Mouse (Mus musculus) inflammation-experienced regulatory T-cells, adult 6 months (primary cell): ENCODE results near the gene Cx3cr1. TPM values are rescaled to one million over a fixed set of nuclear protein-coding genes. Genes with fewer than 3 reads are reported as not detected.
"Not testable (repeated sequence)": the region's sequence is repeated elsewhere in the genome, so short reads cannot be mapped to it uniquely, and the experiment has no call there.

Experiments
- ATAC-seq: one replicate; pipeline ENCODE4 v1.8.0; 2017
- polyA plus RNA-seq, 3 experiments: library from polyadenylated mRNA; unstranded; fragments of 100-300 nt; shearing (Covaris generic); gene quantifications; one replicate each; pipeline ENCODE4 v1.2.1; 2017

Cx3cr1 gene
- polyA plus RNA-seq, 3 experiments from 2014 or later, result 0.29 to 1.2 (median 0.43) TPM

DNA sequence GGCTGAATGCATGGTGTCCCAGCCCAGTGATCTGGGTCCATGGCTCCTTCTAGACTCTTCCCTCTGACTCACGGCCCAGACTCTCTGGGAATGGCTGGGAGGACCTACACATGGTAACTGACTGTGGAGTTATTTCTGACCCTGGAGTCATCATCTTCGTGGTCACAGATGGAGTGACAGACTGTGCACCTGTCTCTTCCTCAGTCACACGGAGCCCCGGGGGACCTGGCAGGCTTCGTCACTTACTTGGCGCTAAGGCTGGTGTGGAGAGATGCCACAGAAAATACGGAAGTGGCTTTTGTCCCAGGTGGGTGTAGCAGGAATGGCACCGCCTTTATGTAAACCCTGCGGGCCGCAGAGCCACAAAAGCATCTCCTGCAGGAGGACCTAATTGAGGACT, 45.5 kb downstream of the Cx3cr1 start:
- ATAC-seq, result no peak

GRCm38 (mm10) chr9:120023086-120023811, 46.4 kb downstream of the Cx3cr1 start, which contains the start of gene Xirp1:
Xirp1 (minus strand) TSS chr9:120023598.
- ATAC-seq, result no peak

- no peak for ATAC-seq
Measured at GRCm38 (mm10) chr9:120021164-120021563, 48.5 kb downstream of the Cx3cr1 start.

DNA sequence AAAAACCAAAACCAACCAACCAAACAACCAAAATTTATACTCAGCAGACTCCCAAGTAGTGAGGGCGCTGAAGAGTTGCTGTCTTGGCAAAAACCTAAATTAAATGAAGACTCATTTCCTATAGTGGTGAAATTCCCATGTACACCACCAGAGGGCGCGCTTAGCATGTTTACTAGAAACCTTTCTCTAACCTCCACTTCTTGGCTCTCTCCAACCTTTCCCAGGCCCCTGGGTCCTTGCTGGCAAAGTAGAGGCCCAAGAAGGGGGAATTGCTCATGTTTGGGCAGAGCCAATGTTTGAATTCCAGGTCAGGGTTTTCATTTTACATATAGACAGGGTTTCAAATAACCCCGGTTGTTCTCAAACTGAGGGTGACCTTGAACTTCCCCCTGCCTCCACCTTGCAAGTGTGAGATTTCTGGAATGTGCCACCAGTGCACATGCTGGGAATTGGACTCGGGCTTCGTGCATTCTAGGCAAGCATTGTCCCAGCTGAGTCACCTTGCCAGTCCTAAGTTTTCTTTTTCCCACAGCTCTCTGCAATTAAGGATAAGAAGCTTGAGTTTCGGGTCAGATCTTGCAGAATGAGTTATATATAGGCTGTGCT, 49.3 kb downstream of the Cx3cr1 start:
- ATAC-seq, result peak; percentile 46

- ATAC-seq, result no peak
Measured at GRCm38 (mm10) chr9:120016956-120017355, 52.7 kb downstream of the Cx3cr1 start.

- no peak for ATAC-seq
Measured at GRCm38 (mm10) chr9:120014828-120015227, 54.9 kb downstream of the Cx3cr1 start.

GRCm38 (mm10) chr9:120013251-120013820, 56.3 kb downstream of the Cx3cr1 start:
- ATAC-seq, result no peak

DNA sequence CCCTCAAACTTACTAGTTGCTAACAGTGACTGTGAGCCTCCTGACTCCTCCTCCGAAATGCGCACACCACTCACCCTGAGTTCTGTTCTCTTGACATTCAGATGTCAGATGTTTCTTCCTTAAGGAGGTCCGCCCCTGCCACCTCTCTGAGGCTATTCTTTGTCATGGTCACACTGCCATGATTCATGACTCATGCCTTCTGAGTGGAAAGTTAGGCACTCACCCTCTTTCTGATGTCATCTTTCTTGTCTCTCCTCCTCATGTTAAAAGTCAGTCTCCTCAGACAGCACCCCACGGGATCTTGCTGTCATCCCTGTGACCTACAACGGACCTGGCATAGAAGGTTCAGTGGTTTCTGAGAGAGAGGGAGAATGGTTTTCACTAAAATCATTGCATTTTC, 56.9 kb downstream of the Cx3cr1 start:
- ATAC-seq, result no peak

DNA sequence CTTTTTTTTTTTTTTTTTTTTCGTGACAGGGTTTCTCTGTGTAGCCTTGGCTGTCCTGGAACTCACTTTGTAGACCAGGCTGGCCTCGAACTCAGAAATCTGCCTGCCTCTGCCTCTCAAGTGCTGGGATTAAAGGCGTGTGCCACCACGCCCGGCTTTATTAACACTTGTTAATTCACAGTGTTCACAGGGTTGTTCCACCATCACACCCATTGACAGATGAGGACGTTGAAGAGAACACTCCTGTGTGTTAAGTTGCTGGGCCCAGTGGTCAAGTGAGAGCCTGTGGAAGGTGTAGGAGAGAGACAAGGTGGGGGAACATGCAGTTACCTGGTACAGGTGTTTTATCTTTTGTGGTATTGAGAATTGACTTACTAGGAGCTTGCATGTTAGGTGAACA, 57.5 kb downstream of the Cx3cr1 start:
- ATAC-seq, result not testable (repeated sequence)

DNA sequence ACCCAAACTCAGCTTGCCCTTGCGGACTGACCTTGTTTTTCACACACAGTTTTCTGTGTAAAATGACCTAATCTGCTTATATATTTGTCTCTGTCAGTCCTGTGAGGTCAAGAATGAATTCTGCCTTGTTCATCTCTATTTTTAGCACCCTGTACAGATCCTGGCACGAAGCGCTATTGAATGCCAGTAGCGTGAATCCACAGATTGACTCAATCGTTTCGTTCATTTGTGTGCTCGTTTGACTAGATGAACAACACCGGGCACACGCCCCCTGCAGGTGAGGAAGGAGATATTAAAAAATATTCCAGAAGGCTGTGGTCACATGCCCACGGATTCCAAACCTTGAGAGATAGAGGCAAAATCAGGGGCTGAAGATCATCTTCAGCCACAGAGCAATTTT, 58.1 kb downstream of the Cx3cr1 start:
- peak; percentile 42 for ATAC-seq

- ATAC-seq, result peak; percentile 97
Measured at GRCm38 (mm10) chr9:120010781-120011511, 58.7 kb downstream of the Cx3cr1 start.

- no peak for ATAC-seq
Measured at GRCm38 (mm10) chr9:120009871-120010270, 59.8 kb downstream of the Cx3cr1 start.

DNA sequence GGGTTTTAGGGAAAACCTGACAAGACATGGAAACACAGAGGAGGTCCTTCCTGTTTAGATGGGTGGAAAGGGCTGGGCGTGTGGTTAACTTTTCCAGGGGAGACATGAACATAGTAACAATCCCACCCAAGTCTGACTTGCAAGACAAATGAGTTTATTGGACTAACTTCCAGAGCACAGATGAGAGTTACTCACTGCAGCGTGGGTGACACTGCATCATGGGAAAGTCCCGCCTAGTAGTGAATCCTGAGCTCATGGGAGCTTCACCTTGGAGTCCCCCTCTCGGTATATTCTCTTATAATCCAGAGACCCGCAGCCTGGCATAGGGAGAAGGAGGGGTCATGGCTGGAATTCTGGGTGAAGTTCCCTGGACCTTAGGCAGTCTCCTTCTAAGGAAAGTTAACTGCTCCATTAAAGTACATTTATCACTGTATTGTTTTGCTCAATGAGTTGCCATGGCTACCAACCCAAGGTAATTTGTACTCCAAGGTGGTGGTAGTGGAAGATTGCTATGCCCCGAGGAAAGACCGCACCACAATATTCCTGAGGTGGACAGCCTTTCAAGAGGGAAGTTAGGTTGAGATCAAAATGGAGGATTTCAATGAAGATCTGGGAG, 60.3 kb downstream of the Cx3cr1 start:
- ATAC-seq, result no peak

DNA sequence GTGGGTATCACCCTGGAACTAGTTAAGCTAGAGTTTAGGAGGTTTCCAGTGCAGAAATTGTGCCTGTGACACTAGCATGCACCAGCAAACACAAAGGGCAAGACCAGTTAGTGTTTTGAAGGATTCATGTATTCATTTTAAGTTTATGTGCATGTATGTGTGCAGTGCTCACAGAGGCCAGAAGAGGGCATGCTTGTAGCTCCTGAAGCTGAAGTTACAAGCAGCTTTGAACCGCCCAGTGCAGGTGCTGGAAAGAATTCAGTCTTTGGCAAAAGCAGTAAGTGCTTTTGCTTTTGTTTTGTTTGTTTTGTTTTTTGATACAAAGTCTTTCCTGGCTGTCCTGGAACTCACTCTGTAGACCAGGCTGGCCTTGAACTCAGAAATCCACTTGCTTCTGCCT, 61.8 kb downstream of the Cx3cr1 start:
- ATAC-seq, result no peak

DNA sequence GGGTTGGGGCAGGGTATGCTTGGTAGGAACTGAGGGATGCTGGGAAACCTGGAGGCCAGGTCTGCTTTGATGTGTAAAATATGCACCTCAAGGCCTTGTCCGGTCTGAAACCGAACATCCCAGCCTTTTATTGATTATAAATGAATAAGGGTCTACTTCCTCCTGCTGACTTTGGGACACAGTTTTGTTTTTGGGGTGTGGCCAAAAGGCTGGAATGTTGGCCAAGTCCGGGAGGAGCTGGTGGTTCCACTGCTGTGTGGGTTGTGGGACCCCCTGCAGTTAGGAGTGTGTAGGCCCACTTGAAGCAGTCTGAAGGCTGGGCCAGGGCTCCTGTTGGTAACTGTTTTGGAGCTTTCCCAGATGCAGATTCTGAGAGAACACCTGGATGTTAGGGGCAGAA, 63.7 kb downstream of the Cx3cr1 start:
- ATAC-seq, result no peak

DNA sequence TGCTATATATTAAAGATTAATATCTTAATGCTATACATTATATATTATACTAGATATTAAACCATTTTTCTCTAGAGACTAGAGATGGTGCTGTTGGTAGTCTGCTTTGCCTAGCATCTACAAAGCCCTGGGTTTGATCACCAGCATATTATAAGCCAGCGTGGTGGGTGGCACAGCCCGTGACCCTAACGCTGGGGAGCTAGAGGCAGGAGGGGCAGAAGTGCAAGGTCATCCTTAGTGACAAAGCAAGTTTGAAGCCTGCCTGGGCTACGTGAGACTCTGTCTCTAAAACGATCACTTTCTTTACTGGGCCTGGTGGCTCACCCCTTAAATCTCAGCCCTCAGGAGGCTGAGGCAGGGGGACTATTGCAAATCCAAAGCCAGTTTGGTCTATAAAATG, 66.8 kb downstream of the Cx3cr1 start:
- ATAC-seq, result no peak

DNA sequence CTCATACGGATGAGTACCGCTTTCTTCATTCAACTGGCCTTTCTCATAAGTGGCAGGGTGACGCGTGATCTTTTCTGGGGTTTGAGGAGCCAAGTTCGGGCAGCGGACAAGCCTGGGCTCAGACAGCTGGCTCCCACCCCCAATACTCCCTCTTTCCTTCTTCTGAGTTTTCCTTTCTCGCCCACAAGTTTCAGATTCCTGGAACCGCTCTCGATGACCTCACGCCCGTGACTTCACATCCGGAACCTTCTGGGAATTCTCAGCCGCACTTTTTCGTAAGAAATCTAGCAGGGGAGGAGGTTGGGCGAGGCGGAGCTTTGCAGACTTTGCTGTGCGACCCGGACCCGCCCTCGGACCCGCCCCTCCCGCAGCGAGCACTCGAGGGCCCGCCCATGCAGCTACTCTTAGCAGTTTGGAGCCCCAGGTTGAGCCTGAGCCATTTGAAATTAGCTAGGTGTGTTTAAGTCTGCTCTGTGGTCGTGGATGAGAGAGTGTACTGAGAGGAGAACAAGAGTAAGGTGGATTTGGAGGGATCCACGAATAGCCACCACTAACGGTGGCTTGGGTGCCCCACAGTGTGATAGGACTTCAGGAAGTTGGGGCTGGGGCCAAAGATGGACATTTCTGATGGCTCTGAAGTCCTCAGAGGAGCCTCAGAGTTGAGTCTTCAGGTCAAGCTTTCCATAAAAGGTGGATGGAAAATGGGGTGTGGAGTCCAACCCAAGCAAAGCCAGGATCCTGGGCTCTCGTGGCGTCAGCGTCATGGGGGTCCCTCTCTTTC, 67.5 kb downstream of the Cx3cr1 start:
- peak; percentile 90 for ATAC-seq

- no peak for ATAC-seq
Measured at GRCm38 (mm10) chr9:120000761-120001160, 68.9 kb downstream of the Cx3cr1 start.

DNA sequence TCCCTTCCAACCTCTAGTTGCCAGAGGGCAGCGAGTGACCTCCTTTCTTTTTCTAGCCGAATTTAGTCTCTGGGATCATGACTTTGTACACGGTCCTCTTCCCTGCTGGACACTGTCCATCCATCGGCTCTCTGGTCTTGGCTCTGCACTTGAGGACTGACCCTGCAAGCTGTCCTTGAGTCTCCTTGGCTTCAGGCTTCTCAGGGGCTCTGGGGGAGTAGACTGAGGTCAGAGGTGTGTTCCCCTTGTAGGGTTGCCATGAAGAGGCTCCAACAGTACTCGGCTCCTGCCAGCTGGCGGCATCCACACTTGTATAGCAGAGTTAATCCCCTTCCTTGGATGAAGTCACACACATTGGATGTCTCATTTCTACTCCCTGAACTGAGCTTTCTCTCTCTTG, 70.0 kb downstream of the Cx3cr1 start:
- ATAC-seq, result no peak

DNA sequence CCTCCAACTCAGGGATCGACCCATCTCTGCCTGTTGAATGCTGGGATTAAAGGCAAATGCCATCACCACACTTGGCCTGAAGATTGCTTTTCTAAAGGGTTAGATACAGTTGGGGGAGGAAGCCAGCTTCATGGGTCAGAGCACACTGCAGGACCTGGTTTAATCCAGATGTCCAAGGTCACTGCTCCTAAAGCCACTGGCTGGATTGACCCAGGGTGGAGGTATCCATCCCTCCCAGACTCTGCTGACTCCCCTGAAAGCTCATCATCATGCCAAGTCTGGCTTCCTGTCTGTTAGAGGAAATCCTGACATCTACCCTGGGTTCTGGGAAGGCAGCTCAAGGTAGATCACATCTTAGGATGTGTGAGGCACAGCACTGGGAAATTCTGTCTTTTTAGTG, 70.9 kb downstream of the Cx3cr1 start:
- no peak for ATAC-seq

DNA sequence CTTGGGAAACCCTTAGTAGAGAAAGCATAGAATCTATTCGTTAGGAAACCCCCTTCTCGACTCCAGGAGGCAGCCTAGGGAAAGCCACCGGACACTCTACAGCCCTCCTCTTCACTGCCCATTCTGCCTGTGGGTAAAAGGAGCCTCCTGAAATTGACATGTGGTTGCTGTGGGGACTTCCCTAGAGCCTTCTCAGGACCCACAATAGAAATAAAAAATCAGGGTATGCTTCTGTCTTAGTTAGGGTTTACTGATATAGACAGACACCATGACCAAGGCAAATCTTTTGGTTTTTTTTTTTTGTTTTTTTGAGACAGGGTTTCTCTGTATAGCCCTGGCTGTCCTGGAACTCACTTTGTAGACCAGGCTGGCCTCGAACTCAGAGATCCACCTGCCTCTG, 73.6 kb downstream of the Cx3cr1 start:
- no peak for ATAC-seq

DNA sequence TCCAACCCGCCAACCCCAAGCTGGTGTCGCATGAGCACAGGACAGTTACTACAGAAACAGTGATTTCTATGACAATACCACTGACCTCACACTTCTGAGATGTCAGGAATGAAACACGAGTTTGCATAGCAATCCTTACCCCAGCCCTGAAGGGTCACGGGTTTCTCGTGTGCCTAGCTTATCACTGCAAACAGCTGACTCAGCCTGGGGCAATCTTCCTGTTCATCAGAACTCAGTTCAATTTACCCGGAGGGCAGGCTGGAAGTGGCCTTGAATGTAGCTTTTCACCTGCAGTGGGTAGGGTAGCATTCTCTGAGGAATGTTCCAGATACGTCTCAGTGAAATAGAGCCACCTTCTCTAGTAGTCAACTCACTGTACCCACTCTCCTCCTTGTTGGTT, 75.5 kb downstream of the Cx3cr1 start:
- no peak for ATAC-seq
